Mouse (Mus musculus): ENCODE data around the gene Fam222b. TPM values are rescaled to one million over a fixed set of nuclear protein-coding genes. Genes with fewer than 3 reads are reported as not detected.
A peak's percentile ranks its signal among the peaks of the same experiment; 100 is the strongest.

Gene Fam222b
- polyA plus RNA-seq, 1 experiment from 2014 or later, result 18.6 TPM

- ATAC-seq (no peak), DNase-seq (ENCODE audit: low read depth, low spot score) (no peak)
- in situ Hi-C loops (cut with MboI; ENCODE audit: low pct_unique_long_range_greater_than_20kb), result no loop called here
- no peak for TF ChIP-seq CTCF (IDR thresholded peaks at IDR 0.05)
- ChIA-PET CTCF (no interaction called here), POLR2A (interaction anchor here (4.8 kb wide), 1 partner anchor 13 kb away, joined by 50 read pairs; the partner anchor contains the start of genes Nek8 and Tlcd1)
- no peaks in the 10 kb centered on the region for H3K27me3 ChIP-seq
These were observed 68.0 kb downstream of the Fam222b start for GRCm38 (mm10) chr11:78162504-78162903.

DNA sequence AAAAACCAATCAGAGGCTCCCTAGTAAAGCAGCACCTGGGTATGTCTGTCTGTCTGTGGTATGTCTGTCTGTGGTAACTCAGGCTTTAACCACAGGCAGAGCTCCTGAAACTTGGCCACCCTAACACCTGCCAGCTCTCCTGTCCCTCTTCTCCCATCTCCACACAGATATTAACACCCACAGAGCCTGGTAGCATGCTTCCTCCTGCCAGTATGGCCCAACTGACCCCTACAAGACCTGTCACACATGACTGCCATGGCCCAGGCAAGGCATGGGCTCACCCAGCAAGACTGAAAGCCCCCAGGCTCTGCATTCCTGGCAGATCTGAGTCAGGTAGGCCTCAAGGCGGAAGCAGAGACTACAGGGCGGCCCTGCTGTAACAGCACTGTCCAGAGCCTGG lies 68.6 kb downstream of the Fam222b start:
- DNase-seq (ENCODE audit: low read depth, low spot score), result no peak
- no peaks in the 10 kb centered on the region for H3K27me3 ChIP-seq
- ChIA-PET CTCF (interaction anchor here (2.0 kb wide), 1 partner anchor 13 kb away, joined by 9 read pairs; the partner anchor contains the start of genes Nek8 and Tlcd1), POLR2A (interaction anchor here (0.7 to 4.8 kb wide), 5 partner anchors 8 to 118 kb away, joined by 3 to 50 read pairs (median 3); partner anchors contain the start of genes Nek8 and Tlcd1)
- ATAC-seq, result no peak
- in situ Hi-C loops (cut with MboI; ENCODE audit: low pct_unique_long_range_greater_than_20kb), result no loop called here
- TF ChIP-seq CTCF (IDR thresholded peaks at IDR 0.05), result no peak

DNA sequence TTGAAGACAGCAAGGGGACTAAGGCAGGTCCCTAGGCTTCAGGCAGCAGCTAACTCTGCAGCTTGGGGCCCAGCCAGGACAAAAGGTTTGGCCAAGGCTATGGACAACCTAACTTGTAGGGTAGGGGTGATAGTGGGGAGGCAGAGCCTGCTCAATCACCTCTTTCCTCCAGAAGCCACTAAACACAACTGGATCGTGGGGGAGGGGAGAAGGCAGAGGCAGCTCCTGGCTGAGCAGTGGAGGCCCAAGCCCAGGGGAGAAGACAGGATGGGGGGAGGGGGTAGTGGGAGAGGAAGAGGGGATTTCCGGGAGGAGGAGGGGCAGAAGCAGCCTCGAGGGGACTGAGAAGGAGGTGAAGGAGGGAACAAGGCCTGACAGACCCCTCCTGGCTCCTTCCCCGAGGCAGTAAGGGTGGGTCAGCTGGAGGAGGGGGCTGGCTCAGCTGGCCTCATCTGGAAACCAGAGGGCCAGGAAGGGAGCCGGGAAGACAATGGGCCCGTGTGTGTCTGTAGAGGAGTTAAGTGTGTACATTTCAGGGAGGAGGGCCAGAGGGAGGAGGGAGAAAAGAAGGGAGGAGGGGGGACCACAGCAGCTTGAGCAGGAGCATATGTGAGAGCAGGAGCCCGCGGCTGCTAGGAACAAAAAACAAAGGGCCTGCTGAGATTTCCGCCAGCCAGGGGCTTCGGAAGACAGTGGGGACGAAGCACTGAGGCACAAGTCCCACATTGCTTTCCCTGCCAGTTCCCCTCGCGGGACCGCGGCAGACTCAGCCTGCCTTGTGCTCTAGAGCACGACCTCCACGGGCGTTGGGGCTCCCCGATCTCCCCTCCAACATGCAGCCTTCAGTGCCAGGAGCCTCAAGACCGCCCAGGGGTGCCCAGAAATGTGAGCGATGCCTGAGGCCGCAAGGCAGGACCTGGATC lies 69.5 kb downstream of the Fam222b start:
- TF ChIP-seq CTCF (IDR thresholded peaks at IDR 0.05), result no peak
- H3K27me3 ChIP-seq, result no peaks in the 10 kb centered on the region
- ChIA-PET CTCF (interaction anchor here (1.2 to 2.0 kb wide), 2 partner anchors 12 to 14 kb away, joined by 6 to 9 read pairs; partner anchors contain the start of genes Nek8 and Tlcd1), POLR2A (interaction anchor here (0.7 to 4.8 kb wide), 5 partner anchors 8 to 118 kb away, joined by 3 to 50 read pairs (median 3); partner anchors contain the start of genes Nek8 and Tlcd1)
- ATAC-seq (no peak), DNase-seq (ENCODE audit: low read depth, low spot score) (no peak)
- in situ Hi-C loops (cut with MboI; ENCODE audit: low pct_unique_long_range_greater_than_20kb), result no loop called here

DNA sequence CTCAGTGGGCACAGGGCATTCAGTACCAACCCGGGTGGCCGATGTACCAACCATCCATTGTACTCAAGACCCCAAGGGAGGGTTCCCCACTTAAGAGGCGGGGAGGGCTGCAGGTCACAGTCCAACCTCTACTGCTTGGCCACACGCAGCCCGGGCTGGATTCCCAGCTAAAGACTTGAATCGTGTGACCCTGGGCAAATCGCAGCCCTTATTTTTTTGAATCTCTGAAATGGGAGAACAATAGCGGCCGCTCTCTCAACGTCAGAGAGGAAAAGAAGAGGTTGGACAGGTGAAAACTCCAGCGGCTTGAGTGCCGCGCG lies 70.1 kb downstream of the Fam222b start:
- TF ChIP-seq CTCF (IDR thresholded peaks at IDR 0.05), result no peak
- in situ Hi-C loops (cut with MboI; ENCODE audit: low pct_unique_long_range_greater_than_20kb), result no loop called here
- DNase-seq (ENCODE audit: low read depth, low spot score), result no peak
- ChIA-PET POLR2A (interaction anchor here (4.8 kb wide), 1 partner anchor 11 kb away, joined by 50 read pairs; the partner anchor contains the start of genes Nek8 and Tlcd1), CTCF (interaction anchor here (1.2 to 2.0 kb wide), 2 partner anchors 11 to 13 kb away, joined by 6 to 9 read pairs; partner anchors contain the start of genes Nek8 and Tlcd1)
- no peaks in the 10 kb centered on the region for H3K27me3 ChIP-seq
- no peak for ATAC-seq

- TF ChIP-seq CTCF (IDR thresholded peaks at IDR 0.05), result no peak
- ChIA-PET POLR2A (interaction anchor here (0.6 to 4.8 kb wide), 2 partner anchors 10 to 386 kb away, joined by 3 to 50 read pairs; partner anchors contain the start of genes Nek8 and Tlcd1), CTCF (interaction anchor here (2.0 to 3.7 kb wide), 2 partner anchors 11 to 12 kb away, joined by 9 to 16 read pairs; partner anchors contain the start of genes Nek8 and Tlcd1)
- ATAC-seq (peak; percentile 47), DNase-seq (ENCODE audit: low read depth, low spot score) (no peak)
- in situ Hi-C loops (cut with MboI; ENCODE audit: low pct_unique_long_range_greater_than_20kb), result no loop called here
- no peaks in the 10 kb centered on the region for H3K27me3 ChIP-seq
These were observed 70.7 kb downstream of the Fam222b start, which contains the start of gene Traf4 for GRCm38 (mm10) chr11:78164924-78165760. Gene Traf4 (minus strand): TSS chr11:78165589.

- POLR2A ChIA-PET, result interaction anchor here (4.8 kb wide), 1 partner anchor 10 kb away, joined by 50 read pairs; the partner anchor contains the start of genes Nek8 and Tlcd1
- peak; percentile 48 for ATAC-seq
These were observed 71.3 kb downstream of the Fam222b start for GRCm38 (mm10) chr11:78165761-78166109.

GRCm38 (mm10) chr11:78166161-78166560 lies 71.7 kb downstream of the Fam222b start:
- in situ Hi-C loops (cut with MboI; ENCODE audit: low pct_unique_long_range_greater_than_20kb), result no loop called here
- no peaks in the 10 kb centered on the region for H3K27me3 ChIP-seq
- CTCF ChIA-PET, result interaction anchor here (3.7 kb wide), 1 partner anchor 11 kb away, joined by 16 read pairs; the partner anchor contains the start of genes Nek8 and Tlcd1
- POLR2A ChIA-PET, result interaction anchor here (4.8 kb wide), 1 partner anchor 9 kb away, joined by 50 read pairs; the partner anchor contains the start of genes Nek8 and Tlcd1
- DNase-seq (ENCODE audit: low read depth, low spot score), result no peak
- ATAC-seq, result no peak
- no peak for TF ChIP-seq CTCF (IDR thresholded peaks at IDR 0.05)

More at GRCm38 (mm10) chr11:78165761-78166109, 71.3 kb downstream of the Fam222b start:
- CTCF ChIA-PET, result interaction anchor here (3.7 kb wide), 1 partner anchor 11 kb away, joined by 16 read pairs; the partner anchor contains the start of genes Nek8 and Tlcd1
- TF ChIP-seq CTCF (IDR thresholded peaks at IDR 0.05), result no peak
- DNase-seq (ENCODE audit: low read depth, low spot score), result no peak
- in situ Hi-C loops (cut with MboI; ENCODE audit: low pct_unique_long_range_greater_than_20kb), result no loop called here
- H3K27me3 ChIP-seq, result no peaks in the 10 kb centered on the region

DNA sequence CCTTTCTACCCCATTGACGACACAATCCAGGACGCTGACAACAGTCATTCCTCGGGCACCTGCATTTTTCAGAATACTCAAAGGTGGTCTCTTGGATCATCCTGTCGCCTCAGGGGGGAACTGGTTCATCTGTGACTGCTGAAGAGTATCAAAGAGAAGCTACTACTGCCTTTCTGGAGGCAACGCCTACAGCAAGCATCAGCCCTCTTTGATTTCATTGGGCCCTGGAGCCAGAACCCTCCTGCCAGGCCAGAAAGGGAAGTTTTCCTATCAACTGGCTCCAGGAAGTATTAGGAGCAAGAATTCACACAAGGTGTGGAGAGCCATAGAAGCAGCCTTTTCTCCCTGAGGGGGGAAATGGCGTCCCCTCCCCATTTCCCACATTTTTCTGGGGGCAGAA lies 72.2 kb downstream of the Fam222b start:
- CTCF ChIA-PET, result interaction anchor here (3.7 kb wide), 1 partner anchor 10 kb away, joined by 16 read pairs; the partner anchor contains the start of genes Nek8 and Tlcd1
- ATAC-seq, result no peak
- in situ Hi-C loops (cut with MboI; ENCODE audit: low pct_unique_long_range_greater_than_20kb), result no loop called here
- no peak for DNase-seq (ENCODE audit: low read depth, low spot score)
- H3K27me3 ChIP-seq, result no peaks in the 10 kb centered on the region
- TF ChIP-seq CTCF (IDR thresholded peaks at IDR 0.05), result no peak
- POLR2A ChIA-PET, result interaction anchor here (4.8 kb wide), 1 partner anchor 9 kb away, joined by 50 read pairs; the partner anchor contains the start of genes Nek8 and Tlcd1

DNA sequence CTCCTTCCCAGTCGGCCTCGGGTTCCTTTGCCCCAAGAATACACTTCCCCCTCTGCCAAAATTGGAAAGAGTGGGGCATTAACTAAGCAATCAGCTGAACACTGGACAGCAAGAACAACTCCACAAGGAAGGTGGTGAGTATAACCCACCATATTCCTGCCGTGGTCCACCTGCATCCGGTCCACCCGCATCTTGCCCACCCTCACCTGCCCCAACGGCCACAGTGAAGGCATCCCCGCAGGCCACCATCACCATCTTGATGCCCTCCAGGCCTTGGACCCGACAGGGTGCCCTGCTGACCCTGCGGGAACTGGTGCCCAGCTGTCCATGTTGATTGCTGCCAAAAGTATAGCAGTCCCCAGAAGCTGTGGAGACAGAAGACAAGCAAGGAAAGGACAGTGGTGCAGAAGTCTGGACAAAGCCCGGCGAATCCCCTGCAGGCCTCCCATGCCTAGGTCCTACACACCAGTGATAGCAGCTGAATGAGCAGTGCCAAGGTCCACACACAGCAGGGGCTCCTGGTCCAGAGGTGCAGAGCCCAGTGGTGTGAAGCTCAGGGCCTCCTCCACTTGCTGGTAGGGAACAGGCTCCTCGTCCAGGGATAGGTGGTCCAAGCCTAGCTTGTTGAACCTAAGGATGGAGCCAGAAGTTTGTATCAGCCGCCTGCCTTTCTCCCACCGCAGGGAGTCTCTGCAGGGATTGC lies 72.9 kb downstream of the Fam222b start:
- ATAC-seq (no peak), DNase-seq (ENCODE audit: low read depth, low spot score) (no peak)
- in situ Hi-C loops (cut with MboI; ENCODE audit: low pct_unique_long_range_greater_than_20kb), result no loop called here
- CTCF ChIA-PET, result interaction anchor here (1.1 to 3.7 kb wide), 2 partner anchors 9 to 16 kb away, joined by 3 to 16 read pairs; partner anchors contain the start of genes Nek8 and Tlcd1
- no peaks in the 10 kb centered on the region for H3K27me3 ChIP-seq
- TF ChIP-seq CTCF (IDR thresholded peaks at IDR 0.05), result no peak
- POLR2A ChIA-PET, result interaction anchor here (0.6 kb wide), 1 partner anchor 10 kb away, joined by 3 read pairs; no protein-coding TSS in a partner anchor

Measured in Patski (cell line).